Mouse (Mus musculus) fat pad, adult 2 months (tissue): ENCODE measurements around the gene Gpr1.

Experiments
- DNase-seq: peaks from one replicate; pipeline ENCODE4 v3.0.0-alpha.2; 2011; ENCODE audit warnings: low read depth, low spot score; ENCODE audit errors: extremely low read depth

The Gpr1 gene

DNA sequence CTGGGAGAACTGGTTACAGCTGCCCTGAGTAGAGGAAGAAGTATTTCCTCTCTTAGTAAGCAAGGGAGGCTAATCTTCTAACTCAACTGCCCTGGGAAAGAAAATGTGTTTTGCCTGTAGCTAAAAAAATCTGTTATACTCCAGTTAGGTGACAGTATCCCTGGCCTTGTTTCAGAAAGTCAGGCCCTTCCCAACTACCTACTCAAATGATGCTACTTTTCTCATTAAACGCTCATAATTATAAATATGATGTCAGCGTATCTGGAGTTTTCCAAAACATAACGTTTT is at the start of gene Gpr1:
TSS of gene Gpr1 (minus strand) at position 273 of the 288 bp plus-strand sequence.
- DNase-seq = no peak

DNA sequence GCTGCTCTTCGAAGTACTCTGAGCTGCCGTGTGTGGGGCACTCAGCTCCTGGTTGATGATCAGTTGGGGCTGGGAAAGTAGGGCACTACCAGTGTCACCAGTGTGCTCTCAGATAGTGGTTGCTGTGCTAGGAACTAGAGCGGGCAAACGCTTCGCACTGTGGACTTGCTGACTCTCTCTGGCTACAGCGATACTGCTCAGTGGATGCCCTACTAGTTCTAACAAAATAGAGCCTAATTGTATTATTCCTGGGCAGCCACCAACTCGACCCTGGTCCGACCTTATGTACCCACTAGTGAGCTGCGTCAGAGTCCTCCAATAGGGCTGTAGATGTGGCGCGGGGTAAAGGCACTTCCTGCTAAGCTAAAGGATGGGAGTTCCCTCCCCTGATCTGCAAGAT is 49.3 kb upstream of the Gpr1 start:
- DNase-seq = no peak

DNA sequence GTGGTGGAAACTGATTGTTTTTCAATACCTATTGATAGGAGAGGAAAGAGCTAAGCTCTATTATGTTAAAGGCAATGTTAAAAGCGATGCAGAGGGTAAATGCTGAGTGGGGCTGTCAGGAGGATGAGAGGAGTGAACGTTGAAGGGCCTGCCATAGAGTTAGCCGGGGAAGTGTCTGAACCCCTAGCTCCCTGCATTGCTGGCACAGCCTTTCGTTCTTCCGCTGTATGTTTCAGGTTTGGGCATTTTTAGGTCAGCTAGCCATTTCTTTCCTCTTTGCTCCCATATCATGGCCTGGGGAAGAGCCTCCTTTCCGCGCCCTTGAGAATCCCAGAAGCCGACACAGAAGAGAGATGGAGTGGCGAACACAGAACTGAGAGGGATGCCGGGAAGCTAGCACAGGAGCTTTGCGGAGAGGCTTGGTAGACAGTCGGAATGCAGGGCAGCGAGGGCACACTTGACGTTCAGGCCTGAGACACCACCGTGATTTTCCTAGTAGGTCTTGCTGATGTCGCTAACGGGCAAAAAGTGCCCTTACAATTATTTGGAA is 46.8 kb upstream of the Gpr1 start:
- no peak for DNase-seq

DNA sequence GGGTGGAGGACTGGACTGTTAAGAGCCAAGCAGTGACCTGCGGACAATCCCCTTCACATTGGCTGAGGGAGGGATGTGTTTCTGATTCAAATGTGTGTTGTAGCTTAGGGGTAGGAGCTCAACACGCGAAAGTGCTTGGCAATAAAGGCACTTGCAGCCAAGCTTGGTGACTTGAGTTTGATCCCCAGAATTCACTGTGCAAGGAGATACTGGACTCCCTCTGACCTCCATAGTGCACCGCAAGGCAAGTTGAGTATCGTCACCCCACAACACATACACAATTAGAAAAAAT is 46.3 kb upstream of the Gpr1 start:
- DNase-seq = no peak

DNA sequence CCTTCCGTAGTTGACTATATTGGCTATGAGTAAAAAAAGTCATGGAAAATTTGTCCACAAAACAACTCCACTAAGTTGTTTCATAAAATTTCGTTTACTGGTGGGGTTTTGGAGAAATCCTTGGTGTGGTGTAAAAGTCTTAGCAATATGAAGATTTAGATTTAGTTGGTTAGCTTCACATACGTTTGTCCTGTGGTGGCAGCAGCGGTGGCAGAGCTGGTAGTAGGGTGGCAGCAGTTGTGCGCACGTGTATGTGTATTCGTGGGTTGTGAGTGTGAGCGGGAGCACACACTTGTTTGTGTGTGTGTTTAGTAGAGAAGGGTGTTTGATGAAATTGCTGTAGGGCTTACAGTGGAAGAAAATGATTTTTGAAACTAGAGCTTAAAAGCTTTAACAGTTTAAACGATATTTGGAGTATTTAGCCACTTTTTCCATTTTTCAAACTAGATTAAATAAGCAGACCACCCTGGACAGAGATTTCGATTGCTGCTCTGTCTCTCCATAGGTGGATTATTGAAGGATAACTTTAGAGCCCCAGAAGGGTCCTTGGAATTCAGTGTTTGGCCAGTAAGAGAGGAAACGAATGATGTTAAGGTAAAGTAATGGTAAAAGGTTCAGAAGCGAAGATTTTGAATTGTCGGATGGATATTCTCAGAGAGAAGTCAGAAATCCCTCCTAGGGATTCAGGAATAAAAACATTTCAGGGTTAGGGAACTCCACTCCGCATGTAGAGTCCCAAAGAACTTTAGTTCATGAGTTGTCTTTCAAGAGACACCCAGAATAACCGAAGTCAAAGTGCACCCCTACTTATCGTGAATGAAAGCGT is 45.8 kb upstream of the Gpr1 start:
- DNase-seq = no peak

DNA sequence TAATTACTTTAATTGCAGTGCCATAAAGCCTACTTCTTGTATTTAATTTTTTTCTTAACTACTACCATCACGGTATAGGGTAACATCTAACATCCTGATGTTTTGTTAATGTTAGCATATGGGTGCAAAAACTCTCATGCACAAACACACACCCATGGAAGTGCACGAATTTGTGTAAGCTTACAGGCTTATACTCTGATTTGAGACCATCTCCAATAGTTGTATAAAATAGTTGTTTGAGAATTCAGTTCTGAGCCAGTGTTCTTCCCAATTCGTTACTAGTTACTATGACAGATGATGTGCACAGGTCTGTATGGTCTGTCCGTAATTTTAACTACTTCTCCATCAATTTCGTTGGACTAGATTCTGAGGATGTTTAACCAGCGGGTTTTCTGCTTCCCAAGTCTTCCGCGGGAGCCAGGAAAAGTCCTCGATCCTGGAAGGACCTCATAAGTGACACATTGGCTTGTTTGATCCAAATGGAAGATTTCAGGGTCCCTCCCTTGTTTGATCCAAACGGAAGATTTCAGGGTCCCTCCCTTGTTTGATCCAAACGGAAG is 45.0 kb upstream of the Gpr1 start:
- DNase-seq = no peak

DNA sequence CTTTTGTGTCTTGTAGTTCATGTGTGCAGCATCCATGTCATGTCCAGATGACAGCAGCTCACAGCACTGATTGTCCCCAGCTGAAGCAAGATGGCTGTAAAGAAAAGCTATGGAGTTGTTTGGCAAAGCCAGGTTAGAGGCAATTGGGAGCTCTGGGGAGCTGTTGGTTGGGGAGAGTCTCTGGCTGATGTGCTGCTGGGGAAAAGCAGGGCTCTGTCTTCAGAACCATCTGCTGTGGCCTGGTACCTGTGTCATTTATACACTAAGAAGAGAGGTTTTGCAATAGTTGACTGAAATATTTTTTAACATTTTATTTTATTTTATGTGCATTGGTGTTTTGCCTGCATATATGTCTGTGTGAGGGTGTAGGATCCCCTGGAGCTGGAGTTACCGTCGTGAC is 44.2 kb upstream of the Gpr1 start:
- DNase-seq = no peak

DNA sequence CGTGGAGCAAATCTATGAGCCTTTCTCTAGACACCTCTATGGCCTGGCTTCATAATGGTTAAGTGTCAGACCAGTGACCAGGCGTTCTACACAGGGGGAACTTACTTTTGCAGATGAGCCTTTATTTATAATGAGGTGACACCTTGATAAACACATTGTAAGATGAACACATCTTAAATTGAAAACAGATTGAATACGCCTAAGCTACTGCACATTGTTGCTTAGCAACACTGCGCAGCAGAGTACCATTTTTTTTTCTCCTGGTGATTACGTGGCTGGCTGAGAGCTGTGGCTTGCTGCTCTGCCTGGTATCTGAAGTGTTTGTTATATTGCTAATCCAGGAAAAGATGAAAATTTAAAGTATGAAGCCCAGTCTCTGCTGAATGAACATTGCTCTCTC is 41.7 kb upstream of the Gpr1 start:
- no peak for DNase-seq

DNA sequence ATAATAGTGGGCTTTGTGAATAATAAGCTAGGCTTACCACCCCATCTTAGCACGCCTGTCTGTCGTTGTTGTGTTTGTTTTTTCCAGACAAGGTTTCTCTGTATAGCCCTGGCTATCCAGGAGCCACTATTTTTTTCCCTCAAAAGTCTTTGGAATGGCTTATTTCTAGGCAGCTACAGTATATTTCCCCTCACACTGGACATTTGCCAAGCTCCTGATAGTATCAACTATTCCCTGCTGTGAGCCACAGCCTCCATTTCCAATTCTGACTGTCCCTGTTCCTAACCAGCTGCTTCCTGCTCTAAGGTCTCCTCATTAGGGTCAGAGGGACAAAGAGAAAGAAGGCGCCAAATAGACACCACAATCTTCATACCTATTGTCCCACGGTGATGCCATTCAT is 40.8 kb upstream of the Gpr1 start:
- no peak for DNase-seq

DNA sequence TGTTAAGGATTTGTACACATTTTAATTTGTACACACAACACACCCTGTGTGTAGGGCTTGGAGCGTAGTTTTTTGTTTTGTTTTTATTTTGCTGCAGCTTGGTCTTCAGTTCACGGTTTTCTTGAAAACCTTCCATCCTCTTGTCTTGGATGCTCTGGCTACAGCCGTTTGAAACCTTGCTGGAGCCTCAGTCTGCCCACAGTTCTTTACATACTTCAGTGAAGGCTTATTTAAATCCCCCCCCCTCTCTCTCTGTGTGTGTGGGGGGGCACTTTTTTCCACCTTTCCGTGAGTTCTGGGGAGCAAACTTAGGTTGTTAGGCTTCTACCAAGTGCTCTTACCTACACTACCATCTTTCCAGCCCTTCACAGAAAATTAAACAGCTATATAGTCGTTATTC is 38.9 kb upstream of the Gpr1 start:
- no peak for DNase-seq

DNA sequence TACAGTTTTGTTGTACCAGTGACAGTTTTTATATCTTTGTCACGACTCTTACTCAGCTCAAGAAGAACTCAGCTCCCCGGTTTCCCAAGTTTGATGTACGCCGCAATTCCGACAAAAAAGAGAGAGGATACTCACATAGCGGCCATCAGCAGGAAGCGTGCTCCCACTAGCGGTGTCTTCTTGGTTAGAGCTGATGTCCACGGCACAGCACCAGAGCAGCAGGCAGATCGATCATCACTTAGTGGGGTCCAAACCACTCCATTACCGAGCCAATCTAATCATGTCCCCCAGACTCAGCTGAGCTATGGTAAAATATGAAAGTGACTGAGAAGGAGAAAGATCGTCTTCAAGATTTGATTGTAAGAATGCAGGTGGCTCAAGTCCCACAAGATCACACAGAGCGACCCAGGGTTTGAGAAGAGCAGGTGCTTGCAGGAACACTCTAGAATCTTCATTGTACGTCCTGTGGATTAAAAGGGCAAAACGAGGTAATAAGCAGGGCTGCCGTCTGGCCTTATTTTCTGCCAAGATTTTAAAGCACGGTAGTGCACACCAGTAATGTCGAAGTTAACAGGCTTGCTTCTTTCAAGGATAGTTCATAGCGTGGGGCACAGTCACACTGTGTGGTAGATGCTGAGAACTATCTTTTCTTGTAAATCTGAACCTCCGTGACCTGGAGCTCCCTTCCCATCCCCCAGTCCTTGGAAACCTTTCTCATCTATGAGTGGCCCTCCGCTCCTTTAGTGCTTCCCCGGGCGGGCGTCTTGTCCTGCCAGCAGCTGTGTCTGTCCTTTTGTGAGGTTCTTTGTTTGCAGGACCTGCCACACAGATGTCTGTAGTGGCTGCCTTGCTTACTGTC is 38.2 kb upstream of the Gpr1 start:
- no peak for DNase-seq

DNA sequence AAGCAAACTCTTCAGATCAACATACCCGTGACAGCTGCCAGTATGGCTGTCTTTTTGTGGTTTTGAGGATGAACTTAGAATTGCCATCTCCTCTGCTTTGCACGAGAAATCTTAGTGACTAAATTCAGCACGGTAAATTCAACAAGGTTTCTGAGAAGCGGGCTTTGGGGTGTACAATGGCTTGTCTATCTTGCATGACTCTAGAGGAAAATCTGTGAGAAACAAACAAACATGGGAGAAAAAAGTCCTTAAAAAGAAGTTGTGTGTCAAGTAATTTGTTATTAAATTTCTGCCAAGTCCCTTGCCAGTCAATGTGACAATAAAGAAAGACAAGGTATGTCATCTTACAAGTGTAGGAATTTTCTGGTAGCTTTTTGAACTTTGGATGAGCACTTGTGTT is 34.9 kb upstream of the Gpr1 start:
- DNase-seq = no peak

DNA sequence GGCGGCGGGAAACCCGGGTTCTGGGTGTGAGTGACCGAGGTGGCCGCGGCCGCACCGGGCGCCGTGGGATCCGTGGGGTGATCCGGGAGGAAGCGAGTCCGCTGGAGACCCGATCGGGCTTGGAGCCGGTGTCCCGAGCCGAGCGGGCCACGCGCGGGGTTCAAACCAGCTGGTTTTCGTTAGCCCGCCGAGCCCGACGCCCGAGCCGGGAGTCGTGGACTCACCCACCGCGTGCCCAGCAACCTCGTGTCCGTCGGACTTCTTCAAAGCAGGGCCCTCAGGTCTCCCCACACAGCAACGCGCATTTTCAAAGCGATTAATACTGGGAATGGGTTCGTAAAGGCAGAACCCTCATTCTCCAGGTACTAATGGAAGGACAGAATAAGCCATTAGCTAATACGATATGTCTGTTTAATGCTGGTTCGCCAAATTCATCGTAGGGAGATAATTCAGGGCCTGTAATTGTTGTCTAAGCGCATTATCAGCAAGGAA is 34.1 kb upstream of the Gpr1 start:
- no peak for DNase-seq

DNA sequence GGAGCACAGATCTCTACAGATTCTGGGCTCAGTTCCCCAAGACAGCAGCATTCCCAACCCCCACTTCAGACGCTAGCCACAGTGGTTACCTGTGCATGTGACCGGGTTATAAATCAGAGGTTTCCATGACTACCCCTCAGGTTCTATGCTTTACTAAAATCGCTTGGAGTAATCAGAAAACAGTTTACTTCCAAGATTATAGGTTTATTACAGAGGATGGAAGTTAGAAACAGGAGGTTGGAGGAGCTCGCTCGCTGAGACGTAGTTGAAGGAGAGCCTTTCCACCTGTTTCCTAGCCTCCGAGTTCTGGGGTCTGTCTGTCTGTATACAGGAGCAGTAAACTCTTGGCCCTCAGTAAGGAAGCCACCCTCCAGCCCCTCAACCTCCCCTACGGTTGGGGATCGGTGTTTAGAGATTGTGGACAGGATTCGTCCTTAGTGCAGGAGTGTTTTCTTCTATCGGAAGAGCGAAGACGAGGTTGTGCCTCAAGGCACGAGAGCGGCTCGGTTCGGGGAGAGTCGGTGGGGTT is 33.6 kb upstream of the Gpr1 start:
- no peak for DNase-seq

DNA sequence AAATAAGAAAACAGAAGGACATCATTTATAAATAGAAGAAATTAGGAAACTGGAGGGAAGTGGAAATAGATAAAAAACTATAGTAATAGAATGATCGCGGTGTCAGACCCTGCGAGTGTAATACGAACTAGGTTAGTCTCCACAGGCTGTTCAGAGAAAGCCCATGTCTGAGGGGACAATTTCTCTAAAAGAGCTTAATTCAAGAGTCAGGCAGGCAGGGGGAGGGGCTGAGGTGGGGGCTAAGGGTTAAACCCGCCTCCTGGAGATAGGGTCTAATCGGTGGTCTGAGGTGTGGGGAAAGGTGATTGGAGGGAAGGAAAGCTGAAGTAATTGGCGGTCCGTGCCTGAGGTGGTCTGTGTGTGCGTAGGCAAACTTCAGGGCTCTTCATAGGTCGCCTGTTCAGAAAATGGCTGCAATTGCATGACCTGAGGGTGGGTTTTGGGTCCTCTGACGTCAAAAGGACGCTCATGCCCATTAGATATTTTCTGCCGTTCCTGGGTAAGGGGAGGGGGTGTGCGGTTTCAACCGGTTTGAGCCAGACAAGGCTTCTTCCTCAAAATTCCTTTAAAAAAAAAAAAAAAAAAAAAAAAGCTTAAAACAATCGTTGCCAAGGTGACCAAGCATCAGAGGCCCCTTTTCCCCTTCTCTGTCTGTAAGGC is 32.6 kb upstream of the Gpr1 start:
- no peak for DNase-seq

DNA sequence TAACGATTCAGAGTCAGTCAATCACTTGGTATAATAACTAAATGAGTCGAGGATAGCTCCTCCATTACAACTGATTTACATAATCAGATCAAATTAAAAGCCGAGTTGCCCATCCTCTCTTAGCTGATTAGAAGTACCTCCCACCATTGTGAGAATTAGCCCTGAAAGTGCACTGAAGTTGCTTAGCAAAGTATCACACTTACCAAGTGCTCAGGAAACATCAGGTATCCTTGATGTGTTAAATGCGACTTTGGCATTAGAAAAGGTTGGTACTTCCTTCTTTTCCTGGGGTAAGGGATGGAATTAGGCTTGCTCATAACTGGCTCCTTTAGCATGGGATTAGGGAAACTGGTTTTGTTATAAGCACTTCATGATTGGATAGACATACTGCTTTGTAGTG is 29.5 kb upstream of the Gpr1 start:
- DNase-seq = no peak

DNA sequence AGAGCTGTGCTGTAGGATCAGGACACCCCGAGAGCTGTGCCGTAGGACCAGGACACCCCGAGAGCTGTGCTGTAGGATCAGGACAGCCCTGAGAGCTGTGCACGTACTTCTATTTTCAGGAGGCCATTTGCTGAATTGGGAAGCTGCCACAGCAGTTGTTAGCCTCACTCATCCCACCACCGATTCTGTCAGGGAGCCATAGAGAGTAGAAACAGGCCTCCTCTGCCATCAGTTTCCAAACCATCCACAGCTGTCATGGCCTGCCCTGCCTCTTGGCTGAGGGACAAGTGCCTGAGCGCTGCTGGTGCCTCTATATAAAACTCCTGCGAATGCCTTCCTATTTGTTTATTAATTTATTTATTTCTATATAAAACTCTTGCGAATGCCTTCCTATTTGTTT is 25.4 kb upstream of the Gpr1 start:
- DNase-seq = no peak

DNA sequence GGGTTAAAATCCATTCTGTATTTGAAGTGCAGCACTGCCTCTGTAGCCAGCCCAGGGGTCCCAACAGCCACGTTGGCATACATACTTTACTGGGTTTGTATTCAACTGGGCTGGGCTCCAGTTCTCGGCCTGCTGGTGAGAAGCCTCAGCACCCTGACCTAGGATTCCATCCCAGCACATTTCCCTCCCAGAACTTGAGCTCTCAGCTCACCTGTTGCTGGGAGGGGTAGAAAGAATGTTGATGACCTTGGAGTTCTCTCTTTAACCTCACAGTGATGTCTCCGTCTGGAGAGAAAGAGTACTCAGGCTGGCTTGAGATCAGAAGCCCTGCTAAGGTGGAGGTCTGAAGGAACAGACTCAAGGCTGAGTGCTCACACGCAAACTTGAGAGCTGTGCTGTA is 25.0 kb upstream of the Gpr1 start:
- DNase-seq = no peak

DNA sequence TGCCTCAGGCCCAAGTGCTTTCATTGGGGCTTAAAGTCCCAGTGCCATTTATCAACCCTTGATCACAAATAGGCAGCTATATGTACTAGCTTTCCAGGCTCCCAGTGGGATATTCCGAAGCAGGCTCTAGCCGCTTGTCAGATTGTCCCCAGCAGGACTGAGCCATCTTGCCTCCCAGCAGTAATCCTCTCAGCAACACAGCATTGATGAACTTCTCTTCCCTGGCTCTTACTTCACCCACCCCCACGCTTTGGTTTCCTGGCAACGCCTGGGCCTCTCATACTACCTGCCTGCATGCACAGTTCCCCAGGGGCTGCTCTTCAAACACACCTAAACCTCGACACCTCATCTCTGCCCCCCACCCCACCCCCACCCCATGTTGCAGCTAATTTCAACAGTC is 23.0 kb upstream of the Gpr1 start:
- DNase-seq = no peak

DNA sequence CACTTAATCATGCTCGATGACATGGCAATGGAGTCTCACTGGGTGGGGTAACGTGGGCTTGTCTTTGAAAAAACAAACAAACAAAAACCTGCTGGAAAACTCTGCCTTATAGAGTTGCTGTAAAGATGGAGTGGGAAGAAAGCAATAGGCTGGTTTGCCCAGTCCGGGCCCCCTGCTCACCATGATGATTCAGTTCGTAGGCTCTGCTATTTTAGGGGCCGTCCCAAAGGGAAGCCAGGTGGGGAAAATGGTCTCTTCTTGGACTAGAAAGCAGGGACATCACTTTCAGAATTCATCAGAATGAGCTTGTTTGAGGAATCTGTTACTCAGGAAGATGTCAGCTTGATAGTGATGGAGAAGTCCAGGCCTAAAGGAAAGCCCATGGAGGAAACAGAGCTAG is 12.9 kb upstream of the Gpr1 start:
- no peak for DNase-seq

DNA sequence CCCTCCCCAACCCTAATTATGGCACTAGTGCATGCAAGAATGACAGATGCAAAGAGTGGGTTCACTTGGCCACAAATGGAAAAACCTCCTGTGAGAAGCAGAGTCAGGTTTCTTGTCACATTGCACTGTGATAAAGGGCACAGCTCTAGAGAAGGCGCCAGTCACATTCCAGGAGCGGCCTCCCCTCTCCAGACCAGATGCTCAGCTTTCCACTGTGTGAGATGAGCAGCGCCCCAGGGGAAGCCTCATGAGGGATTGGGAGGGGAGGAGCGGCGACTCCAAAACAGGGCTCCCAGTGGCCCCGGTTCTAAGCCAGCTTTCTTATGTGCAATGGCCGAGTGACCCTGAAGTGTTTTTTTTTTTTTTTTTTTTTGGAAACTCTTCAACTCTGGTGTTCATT is 11.5 kb upstream of the Gpr1 start:
- no peak for DNase-seq
